Mouse (Mus musculus): ENCODE data around the gene Gmfb.
A peak's percentile ranks its signal among the peaks of the same experiment; 100 is the strongest.

DNA sequence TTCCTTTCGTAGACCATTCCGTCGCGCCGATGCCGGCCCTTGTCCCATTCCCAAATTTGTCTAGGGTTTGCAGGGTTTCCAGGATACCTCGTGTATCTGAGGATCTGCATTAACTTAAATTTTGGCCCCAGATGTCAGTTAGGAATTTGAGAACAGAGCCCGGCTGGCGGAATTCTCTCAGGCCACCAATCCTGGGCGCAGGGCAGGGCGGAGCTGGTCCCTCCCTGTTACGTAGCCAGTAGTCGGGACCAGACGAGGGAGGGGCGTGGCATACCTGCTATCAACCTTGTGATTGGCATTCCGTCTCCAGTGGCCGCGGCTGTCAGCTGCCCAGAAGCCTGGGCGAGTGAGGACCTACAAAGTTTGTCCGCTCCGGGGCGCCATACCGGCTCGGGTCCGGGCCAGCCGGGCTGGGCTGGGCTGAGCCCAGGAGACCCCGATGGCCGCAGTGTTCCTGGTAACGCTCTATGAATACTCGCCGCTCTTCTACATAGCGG is 9.8 kb upstream of the Gmfb start, which contains the start of gene Cgrrf1:
- peak; percentile 64 for TF ChIP-seq CTCF (IDR thresholded peaks at IDR 0.05)
- no peak; the same call in 1 of the 2 replicates for TF ChIP-seq EP300 (IDR thresholded peaks at IDR 0.05)

All from lung, postnatal 0 days (tissue).